Mouse (Mus musculus) intestine, embryonic 14.5 days (tissue): ENCODE measurements around the gene Dnah1. TPM values are rescaled to one million over a fixed set of nuclear protein-coding genes. Genes with fewer than 3 reads are reported as not detected.

Experiments
- ATAC-seq: fragments of 200-750 bp; cut with Nextera tagmentation; replicated peaks from 2 replicates; pipeline ENCODE4 v1.8.0; 2017; ENCODE audit warnings: low read depth, moderate number of reproducible peaks, moderate TSS enrichment, moderate library complexity; ENCODE audit not compliant: low FRiP score, low TSS enrichment
- DNase-seq: peaks from one replicate; pipeline ENCODE4 v3.0.0-alpha.2; 2018; ENCODE audit warnings: low spot score
- H3K27ac ChIP-seq: fragments of 300-500 bp; sonication (generic); 2 replicates; pipeline ENCODE4 v1.5.1; 2014; ENCODE audit warnings: low read depth, mild to moderate bottlenecking, control low read depth
- H3K27me3 ChIP-seq: fragments of 300-500 bp; sonication (generic); replicated peaks from 2 replicates; pipeline ENCODE4 v1.6.1; 2014; ENCODE audit warnings: low read length, control low read depth; ENCODE audit not compliant: control insufficient read depth, insufficient read depth
- H3K36me3 ChIP-seq: fragments of 300-500 bp; sonication (generic); 2 replicates; pipeline ENCODE4 v1.6.1; 2014; ENCODE audit warnings: low read length, control low read depth; ENCODE audit not compliant: control insufficient read depth, insufficient read depth
- H3K4me1 ChIP-seq: fragments of 300-500 bp; sonication (generic); replicated peaks from 2 replicates; pipeline ENCODE4 v1.6.1; 2014; ENCODE audit warnings: low read length, control low read depth, mixed read lengths; ENCODE audit not compliant: control insufficient read depth, insufficient read depth
- H3K4me2 ChIP-seq: fragments of 300-500 bp; sonication (generic); 2 replicates; pipeline ENCODE4 v1.6.1; 2014; ENCODE audit warnings: low read length
- H3K4me3 ChIP-seq: fragments of 300-500 bp; sonication (generic); 2 replicates; pipeline ENCODE4 v1.5.1; 2014; ENCODE audit warnings: low read depth, low read length, control low read depth, mixed read lengths
- H3K9ac ChIP-seq: fragments of 300-500 bp; sonication (generic); 2 replicates; pipeline ENCODE4 v1.6.1; 2014; ENCODE audit warnings: mild to moderate bottlenecking, low read length
- H3K9me3 ChIP-seq: fragments of 300-500 bp; sonication (generic); 2 replicates; pipeline ENCODE4 v1.6.1; 2016; ENCODE audit warnings: low read length, control low read depth; ENCODE audit not compliant: control insufficient read depth
- WGBS: fragments of 180-500 bp; shearing (Covaris S2); extraction: QIAGEN DNeasy Blood & Tissue Kit; methylation state at CpG from one replicate; pipeline ENCODE4 v1.1.7; 2014; 5-methylcytosine and 5-hydroxymethylcytosine counted together
- polyA plus RNA-seq: library from polyadenylated mRNA; unstranded; fragments of >200 nt; fragmentation: Nextera tagmentation; extraction: Ambion mirVana; gene quantifications from 2 replicates; pipeline ENCODE4 v1.2.1, GENCODE M21; 2014

Dnah1 gene
- polyA plus RNA-seq, 1 experiment from 2014 or later, result 5.4 TPM

GRCm38 (mm10) chr14:31217666-31218065, 106.0 kb downstream of the Dnah1 start, which contains the start of gene Sema3g:
Gene Sema3g, plus strand, starts transcription at chr14:31217860.
- Histone ChIP-seq H3K9ac (0 out of 2 replicates have a peak within 1 kb of the TSS, but pooled peaks have one; percentile 13), H3K27me3 (no peaks in the 10 kb centered on the region), H3K4me1 (no peaks in the 10 kb centered on the region; the same call in 1 of the 2 replicates), H3K4me3 (no peak within 1 kb of the TSS), H3K9me3 (no peaks in the 10 kb centered on the region), H3K4me2 (peak within 1 kb of the TSS; percentile 26), H3K27ac (no peak within 1 kb of the TSS), H3K36me3 (no peaks in the 10 kb centered on the region)
- DNase-seq (peak; percentile 66), ATAC-seq (peak; percentile 77)
- WGBS, result 9% methylated on average over 11 of the region's 11 CpGs

GRCm38 (mm10) chr14:31216846-31217245, 106.8 kb downstream of the Dnah1 start, which contains the start of gene Nisch:
Gene Nisch, minus strand, starts transcription at chr14:31216946.
- ATAC-seq, result no peak

GRCm38 (mm10) chr14:31215157-31216002, 108.3 kb downstream of the Dnah1 start:
- H3K4me2 ChIP-seq, result no peak overlapping the region
- no peak overlapping the region for H3K27ac ChIP-seq
- DNase-seq, result peak; percentile 72
- H3K4me3 ChIP-seq, result no peak overlapping the region
- no peaks in the 10 kb centered on the region for H3K36me3 ChIP-seq
- H3K27me3 ChIP-seq, result no peaks in the 10 kb centered on the region
- 34% methylated on average over 15 of the region's 15 CpGs for WGBS
- H3K4me1 ChIP-seq, result no peaks in the 10 kb centered on the region; the same call in 1 of the 2 replicates
- H3K9ac ChIP-seq, result no peak overlapping the region
- no peaks in the 10 kb centered on the region for H3K9me3 ChIP-seq
- ATAC-seq, result no peak

More at GRCm38 (mm10) chr14:31216846-31217245, 106.8 kb downstream of the Dnah1 start, which contains the start of gene Nisch:
- no peaks in the 10 kb centered on the region for H3K27me3 ChIP-seq
- H3K4me2 ChIP-seq, result peak within 1 kb of the TSS; percentile 26
- H3K9me3 ChIP-seq, result no peaks in the 10 kb centered on the region
- 78% methylated on average over 2 of the region's 2 CpGs for WGBS
- no peak for DNase-seq
- no peak within 1 kb of the TSS for H3K27ac ChIP-seq
- H3K4me3 ChIP-seq, result no peak within 1 kb of the TSS
- no peaks in the 10 kb centered on the region; the same call in 1 of the 2 replicates for H3K4me1 ChIP-seq
- H3K9ac ChIP-seq, result 0 out of 2 replicates have a peak within 1 kb of the TSS, but pooled peaks have one; percentile 13
- H3K36me3 ChIP-seq, result no peaks in the 10 kb centered on the region

- H3K27me3 ChIP-seq, result no peaks in the 10 kb centered on the region
- no peak overlapping the region for H3K9ac ChIP-seq
- ATAC-seq (no peak), DNase-seq (no peak)
- no peaks in the 10 kb centered on the region for H3K9me3 ChIP-seq
- 86% methylated on average over 3 of the region's 3 CpGs for WGBS
- H3K4me3 ChIP-seq, result no peak overlapping the region
- no peak overlapping the region for H3K4me2 ChIP-seq
- no peaks in the 10 kb centered on the region; the same call in 1 of the 2 replicates for H3K4me1 ChIP-seq
- no peak overlapping the region for H3K27ac ChIP-seq
- no peaks in the 10 kb centered on the region for H3K36me3 ChIP-seq
Measured at GRCm38 (mm10) chr14:31214684-31215083, 109.0 kb downstream of the Dnah1 start.

DNA sequence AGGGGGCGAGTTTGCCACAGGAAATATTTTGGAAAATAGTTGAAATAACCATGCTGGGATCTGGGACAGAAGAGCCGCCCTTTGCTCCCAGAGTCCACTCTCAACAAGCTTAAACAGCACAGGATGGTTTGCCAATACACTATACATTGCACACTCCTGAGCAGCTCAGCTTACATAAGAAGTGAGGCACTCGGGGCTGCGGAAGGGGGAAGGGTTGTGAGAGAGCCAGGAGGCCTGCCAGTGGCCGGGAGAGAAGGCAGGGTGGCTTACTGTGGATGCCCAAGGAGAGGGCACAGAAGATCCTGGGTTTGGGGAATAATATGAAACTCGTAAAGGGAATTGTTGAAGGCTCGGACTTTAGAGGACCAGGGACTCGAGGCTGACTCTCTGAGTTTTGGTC, 109.8 kb downstream of the Dnah1 start:
- no peaks in the 10 kb centered on the region for H3K9me3 ChIP-seq
- no peak for DNase-seq
- no peaks in the 10 kb centered on the region; the same call in 1 of the 2 replicates for H3K4me1 ChIP-seq
- no peak overlapping the region for H3K27ac ChIP-seq
- H3K9ac ChIP-seq, result no peak overlapping the region
- no peak overlapping the region for H3K4me2 ChIP-seq
- H3K36me3 ChIP-seq, result no peaks in the 10 kb centered on the region
- no peak overlapping the region for H3K4me3 ChIP-seq
- no peaks in the 10 kb centered on the region for H3K27me3 ChIP-seq
- no peak for ATAC-seq
- WGBS, result 63% methylated on average over 8 of the region's 8 CpGs

GRCm38 (mm10) chr14:31212499-31212898, 111.2 kb downstream of the Dnah1 start:
- ATAC-seq (no peak), DNase-seq (no peak)
- WGBS, result 60% methylated on average over 3 of the region's 3 CpGs
- Histone ChIP-seq H3K27ac (no peak overlapping the region), H3K36me3 (no peaks in the 10 kb centered on the region), H3K27me3 (no peaks in the 10 kb centered on the region), H3K4me3 (no peak overlapping the region), H3K4me2 (no peak overlapping the region), H3K4me1 (no peaks in the 10 kb centered on the region; the same call in 1 of the 2 replicates), H3K9ac (no peak overlapping the region), H3K9me3 (no peaks in the 10 kb centered on the region)

GRCm38 (mm10) chr14:31211854-31212253, 111.8 kb downstream of the Dnah1 start:
- WGBS, result 89% methylated on average over 6 of the region's 6 CpGs
- no peak overlapping the region for H3K27ac ChIP-seq
- H3K36me3 ChIP-seq, result no peaks in the 10 kb centered on the region
- H3K27me3 ChIP-seq, result no peaks in the 10 kb centered on the region
- no peak overlapping the region for H3K9ac ChIP-seq
- ATAC-seq, result no peak
- no peak overlapping the region for H3K4me3 ChIP-seq
- no peak overlapping the region for H3K4me2 ChIP-seq
- no peak for DNase-seq
- peaks cover 3% of the 10 kb centered on the region for H3K4me1 ChIP-seq
- no peaks in the 10 kb centered on the region for H3K9me3 ChIP-seq
